Mouse (Mus musculus) mammary gland, adult 2 months (tissue): ENCODE data around the gene Tmem220. TPM values are rescaled to one million over a fixed set of nuclear protein-coding genes. Genes with fewer than 3 reads are reported as not detected.

ENCODE experiments used
- polyA plus RNA-seq: library from polyadenylated mRNA; depleted of rRNA; stranded (reverse); fragments of >200 nt; gene quantifications from 2 replicates; pipeline ENCODE4 v1.2.3, GENCODE M21; 2012; ENCODE audit warnings: low replicate concordance; rRNA removed

Tmem220 gene
- 1.7 and 4.3 TPM in 2 replicates for polyA plus RNA-seq

DNA sequence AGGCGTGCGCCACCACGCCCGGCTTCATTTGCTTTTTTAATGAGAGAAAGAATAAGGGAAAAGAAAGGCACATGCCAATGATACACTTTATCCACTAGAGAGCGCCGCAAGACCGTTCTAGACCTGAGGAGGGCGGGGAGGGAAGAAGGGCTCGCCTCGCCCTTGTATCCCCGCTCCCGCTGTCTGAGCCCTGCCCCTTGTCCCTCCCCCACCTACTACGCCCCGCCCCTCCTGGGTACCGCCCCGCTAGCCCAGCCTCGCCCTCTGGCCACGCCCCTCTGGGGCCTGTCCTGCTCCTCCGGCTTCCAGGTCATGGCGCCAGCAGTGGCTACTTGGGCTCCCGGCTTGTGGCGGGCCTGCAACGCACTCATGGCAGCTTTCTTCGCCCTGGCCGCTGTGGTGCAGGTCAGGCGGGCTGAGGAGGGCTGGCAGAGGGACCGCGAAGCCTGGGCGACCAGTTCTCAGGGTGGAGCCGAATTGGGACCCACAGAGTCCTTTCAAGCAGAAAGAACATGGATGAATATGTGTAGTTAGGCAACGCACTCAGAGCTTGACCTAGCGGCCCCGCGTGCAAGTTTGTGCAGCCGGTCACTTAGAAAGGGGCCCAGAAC lies at the start of gene Tmem220:
Gene Tmem220, plus strand, starts transcription at position 288 of the 611 bp plus-strand sequence.

DNA sequence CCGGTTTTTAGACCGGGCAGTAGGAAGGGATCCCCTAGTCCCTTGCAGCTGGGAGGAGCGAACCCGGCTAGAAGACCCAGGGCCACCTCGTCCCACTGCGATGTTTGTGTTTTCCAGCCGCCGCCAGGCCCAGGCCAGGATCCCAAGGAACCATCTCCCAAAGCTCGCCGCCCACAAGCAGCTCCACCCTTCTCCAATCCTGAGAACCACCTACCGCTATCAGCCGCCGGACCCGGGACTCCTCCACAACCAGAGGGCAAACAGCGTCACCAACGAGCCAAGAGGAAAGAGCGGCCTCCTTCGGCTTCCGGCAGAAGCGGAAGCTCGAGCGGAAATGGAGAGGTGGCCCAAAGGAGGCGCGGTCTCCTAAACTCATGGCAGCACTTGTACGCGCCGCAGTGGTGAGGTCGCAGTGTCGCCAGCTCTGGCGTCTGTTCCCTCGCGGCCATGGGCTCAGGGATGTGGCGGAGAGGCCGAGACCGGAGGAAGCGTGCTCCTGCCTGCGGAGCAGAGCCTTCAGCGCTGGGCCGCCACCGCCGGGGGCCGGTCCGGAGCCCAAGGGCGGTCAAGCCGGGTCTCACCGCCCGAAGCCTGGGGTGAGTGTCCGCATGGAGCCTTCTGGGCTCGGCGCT lies 27.5 kb downstream of the Tmem220 start, which contains the start of the genes Adprm and Sco1:
Gene Adprm, minus strand, starts transcription at position 274 of the 632 bp plus-strand sequence.
Gene Sco1, plus strand, starts transcription at position 350 of the 632 bp plus-strand sequence.

DNA sequence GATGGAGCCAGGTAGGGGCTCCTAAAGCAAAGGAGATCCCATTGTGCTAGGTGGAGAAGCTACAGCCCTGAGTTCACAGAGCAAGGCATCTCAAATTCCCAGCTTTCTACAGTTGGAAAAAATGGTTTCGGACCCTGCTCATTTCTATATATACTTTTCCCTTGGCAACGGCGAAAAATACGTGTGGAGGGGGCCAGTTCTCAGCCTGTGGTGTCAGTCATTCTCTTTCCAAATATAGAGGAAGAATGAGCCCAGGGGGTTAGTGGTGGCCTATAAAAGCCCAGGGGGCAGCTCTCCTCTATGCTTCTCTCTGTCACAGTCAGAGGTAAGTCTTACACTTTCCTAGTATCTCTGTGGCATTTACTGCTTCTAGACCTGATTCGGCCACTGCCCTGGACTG lies 53.0 kb downstream of the Tmem220 start, which contains the start of gene Myh3:
Gene Myh3, plus strand, starts transcription at position 301 of the 400 bp plus-strand sequence.

Other genes with a start within 250 kb of the Tmem220 start
- 0.08 TPM in 1 of 2 replicates, not detected in the other for gene Pirt, start 113.2 kb upstream of the Tmem220 start, polyA plus RNA-seq
- 0.25 and 0.79 TPM in 2 replicates for gene Tmem238l, start 68.5 kb upstream of the Tmem220 start, polyA plus RNA-seq
- gene Adprm, start 27.4 kb downstream of the Tmem220 start, polyA plus RNA-seq, result 8.3 and 21.9 TPM in 2 replicates
- gene Sco1, start 27.5 kb downstream of the Tmem220 start, polyA plus RNA-seq, result 3.8 and 4.1 TPM in 2 replicates
- gene Myh3, start 53.1 kb downstream of the Tmem220 start, polyA plus RNA-seq, result 0.06 TPM in 1 of 2 replicates, not detected in the other
- 0.04 and 30.2 TPM in 2 replicates for gene Myh2, start 145.9 kb downstream of the Tmem220 start, polyA plus RNA-seq
- gene Myh1, start 174.9 kb downstream of the Tmem220 start, polyA plus RNA-seq, result 0.05 and 93.2 TPM in 2 replicates
- gene Myh4, start 212.9 kb downstream of the Tmem220 start, polyA plus RNA-seq, result 0.20 and 525 TPM in 2 replicates